Mouse (Mus musculus) left cerebral cortex, postnatal 25 days (tissue): ENCODE measurements around the gene Defb20. TPM values are rescaled to one million over a fixed set of nuclear protein-coding genes. Genes with fewer than 3 reads are reported as not detected.
"Not testable (repeated sequence)": the region's sequence is repeated elsewhere in the genome, so short reads cannot be mapped to it uniquely, and the experiment has no call there.

ENCODE experiments used
- DNase-seq, 2 experiments: peaks; one replicate each; pipeline ENCODE4 v3.0.0; 2022; ENCODE audit warnings: low spot score in 2 of 2, mixed read lengths in 1 of 2
- intact Hi-C: fragments of 180-260 bp; cut with DNase I; formaldehyde crosslinking; loops from one replicate; pipeline ENCODE4 v1.15.1; 2025
- total RNA-seq, 2 experiments: library from RNA; stranded (reverse); gene quantifications; 2 replicates each; pipeline ENCODE4 v1.2.3; 2021

The Defb20 gene
- not detected for total RNA-seq

DNA sequence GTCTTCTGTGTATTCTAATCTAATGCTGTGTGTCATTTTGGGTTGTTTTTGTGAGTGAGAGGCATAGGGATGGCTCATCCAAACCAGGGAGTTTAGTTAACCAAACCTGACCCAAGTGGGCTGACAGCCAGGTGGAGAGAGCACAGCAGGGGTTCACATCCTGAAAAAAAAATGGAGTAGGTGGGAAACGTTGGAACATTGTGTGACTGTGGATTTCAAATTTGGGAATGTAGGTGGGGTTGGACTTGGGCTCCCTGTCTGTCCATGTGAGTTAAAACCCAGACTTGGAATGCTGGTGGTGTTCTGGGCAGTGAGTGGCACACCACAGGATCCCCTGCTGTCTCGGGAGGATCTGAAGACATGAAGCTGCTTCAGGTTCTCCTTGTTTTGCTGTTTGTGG lies at the start of gene Defb20:
Gene Defb20, plus strand, starts transcription at position 301 of the 400 bp plus-strand sequence.
- DNase-seq, result no peak
- intact Hi-C loops, result no loop called here

DNA sequence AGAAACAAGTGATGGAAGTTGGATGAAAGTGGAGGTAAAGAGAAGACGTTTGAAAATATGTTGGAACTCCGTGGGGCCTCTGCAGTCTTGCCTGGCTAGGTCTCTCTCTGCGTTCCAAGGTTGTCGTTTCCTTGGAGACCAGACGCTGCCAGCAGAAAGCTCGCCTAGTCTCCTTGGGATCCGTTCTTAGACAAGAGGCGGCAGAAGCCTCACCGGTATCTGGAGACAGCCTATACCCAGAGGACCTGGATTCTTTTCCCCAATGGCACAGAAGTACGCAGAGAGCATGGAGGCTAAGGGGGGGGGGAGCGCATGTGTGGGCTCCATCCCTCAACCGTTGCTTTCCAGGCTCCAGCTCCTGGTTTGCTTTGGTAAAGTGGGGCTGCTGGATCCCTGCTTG lies 49.4 kb upstream of the Defb20 start:
- intact Hi-C loops, result no loop called here
- DNase-seq, result peak; percentile 56 to 66

DNA sequence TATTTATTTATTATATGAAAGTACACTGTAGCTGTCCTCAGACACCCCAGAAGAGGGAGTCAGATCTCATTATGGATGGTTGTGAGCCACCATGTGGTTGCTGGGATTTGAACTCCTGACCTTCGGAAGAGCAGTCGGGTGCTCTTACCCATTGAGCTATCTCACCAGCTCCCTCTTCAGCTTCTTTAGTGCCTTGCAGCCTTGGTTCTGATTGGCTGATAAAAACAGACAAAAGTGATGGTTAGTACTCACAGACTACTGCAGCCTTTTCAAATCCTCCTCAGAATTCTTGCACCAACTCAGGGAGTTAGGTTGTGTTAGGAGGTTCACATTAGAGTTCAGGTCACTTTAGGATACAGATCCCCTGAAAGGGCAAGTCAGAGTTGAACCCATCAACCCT lies 48.4 kb upstream of the Defb20 start:
- DNase-seq, intact Hi-C loops: not testable (repeated sequence)

DNA sequence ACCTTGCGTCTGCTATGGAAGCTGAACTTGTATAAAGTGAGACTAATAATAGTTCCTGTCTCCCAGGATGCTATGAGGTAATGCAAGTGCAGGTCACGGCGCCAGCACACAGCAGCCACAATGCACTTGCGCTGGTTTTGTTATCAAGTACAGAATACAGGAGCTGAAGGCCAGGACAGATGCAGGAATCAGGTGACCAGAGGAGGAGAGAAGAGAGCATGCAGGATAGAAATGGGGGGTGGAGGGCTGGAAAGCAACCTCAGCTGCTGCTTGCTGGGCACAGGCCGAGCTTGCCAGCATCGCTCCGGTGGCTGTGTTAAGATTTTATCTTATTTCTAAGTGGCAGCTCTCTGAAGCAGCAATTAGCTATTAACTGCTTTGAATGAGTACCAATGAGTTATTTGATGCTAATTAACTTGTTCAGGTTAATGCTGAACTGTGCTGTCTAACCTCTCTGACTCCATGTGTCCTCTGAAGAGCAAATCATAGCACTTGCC lies 40.4 kb upstream of the Defb20 start:
- intact Hi-C loops, result no loop called here
- no peak for DNase-seq

DNA sequence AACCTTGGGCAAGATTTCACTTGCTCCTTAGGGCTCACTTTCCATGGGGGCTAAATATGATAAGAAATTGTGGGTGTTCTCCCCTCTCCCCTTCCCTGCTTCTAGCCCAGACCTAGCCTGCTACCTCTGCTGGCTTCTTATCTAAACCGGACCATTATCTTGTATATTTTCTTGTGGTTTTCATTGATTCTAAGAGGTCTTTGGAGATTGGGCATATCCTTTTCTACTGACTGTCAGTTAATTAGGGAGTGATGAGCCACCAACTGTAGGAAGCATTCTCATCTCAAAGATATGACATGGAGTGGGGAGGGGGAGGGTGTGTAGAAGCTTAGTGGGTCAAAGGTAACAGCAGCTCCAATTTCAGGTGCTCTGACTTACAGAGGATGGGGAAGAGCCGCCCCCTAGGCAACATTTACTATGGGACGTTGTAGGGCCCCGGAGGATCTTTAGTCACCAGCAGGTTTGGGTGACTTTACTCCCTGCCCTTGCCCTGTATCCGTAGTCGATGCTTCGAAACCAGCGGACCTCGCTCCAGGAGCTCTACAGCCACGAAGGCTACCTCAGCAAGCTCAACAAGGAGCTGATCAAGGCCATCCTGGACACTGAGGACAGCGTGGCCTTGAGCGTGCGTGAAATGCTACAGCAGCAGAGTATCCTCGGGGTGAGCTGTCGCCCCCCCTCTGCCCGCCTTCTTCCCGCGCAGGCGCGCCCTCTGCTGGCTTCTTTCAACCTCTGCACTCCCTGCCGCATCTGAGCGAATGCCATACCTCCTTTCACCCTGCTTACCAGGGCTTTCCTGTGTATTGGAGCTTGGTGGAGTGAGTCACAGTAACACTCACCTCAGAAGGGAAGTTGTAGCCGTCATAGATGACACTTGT lies 39.6 kb upstream of the Defb20 start:
- peak; percentile 74 to 83 for DNase-seq
- intact Hi-C loops, result loop anchor here (1.0 kb wide), 1 partner anchor 45 kb away; no protein-coding TSS in a partner anchor

DNA sequence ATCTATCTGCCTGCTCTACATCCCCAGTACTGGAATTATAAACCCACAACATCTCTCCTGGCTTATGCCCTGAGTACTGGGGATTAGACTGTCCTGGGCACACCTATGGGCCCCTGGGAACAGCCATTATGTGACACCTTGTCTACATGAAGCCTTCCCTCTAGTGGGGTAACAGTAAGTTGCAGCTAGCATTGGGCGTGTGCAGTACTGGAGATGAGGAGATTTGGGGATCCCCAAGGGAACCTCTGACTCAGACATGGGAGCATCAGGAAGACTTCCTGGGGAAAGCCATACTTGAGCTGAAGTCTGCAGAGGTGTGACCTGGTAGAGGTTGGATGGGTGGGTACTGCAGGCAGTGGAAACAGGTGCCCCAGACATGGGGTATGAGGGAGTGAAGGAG lies 37.9 kb upstream of the Defb20 start:
- no peak for DNase-seq

DNA sequence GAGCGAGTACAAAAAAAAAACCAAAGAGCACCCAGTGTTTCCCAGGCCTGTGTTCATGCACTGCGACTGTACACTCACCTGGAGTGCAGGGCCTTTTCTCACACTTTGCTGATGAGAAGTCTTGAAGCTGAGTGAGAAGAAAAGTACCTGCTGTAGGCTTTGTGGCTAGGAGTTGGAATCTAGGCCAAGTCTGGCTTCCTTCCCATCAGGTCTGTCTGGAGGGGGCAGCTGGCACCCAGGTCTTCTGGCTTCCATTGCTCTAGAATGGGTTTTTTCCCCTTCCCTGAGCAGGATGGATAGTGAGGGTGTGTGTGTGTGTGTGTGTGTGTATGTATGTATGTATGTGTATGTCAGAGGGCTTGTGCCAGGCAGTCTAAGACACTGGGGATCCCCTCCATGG lies 37.0 kb upstream of the Defb20 start:
- DNase-seq, result no peak
- intact Hi-C loops, result no loop called here

More for the DNA sequence above, 37.9 kb upstream of the Defb20 start:
- intact Hi-C loops, result no loop called here

DNA sequence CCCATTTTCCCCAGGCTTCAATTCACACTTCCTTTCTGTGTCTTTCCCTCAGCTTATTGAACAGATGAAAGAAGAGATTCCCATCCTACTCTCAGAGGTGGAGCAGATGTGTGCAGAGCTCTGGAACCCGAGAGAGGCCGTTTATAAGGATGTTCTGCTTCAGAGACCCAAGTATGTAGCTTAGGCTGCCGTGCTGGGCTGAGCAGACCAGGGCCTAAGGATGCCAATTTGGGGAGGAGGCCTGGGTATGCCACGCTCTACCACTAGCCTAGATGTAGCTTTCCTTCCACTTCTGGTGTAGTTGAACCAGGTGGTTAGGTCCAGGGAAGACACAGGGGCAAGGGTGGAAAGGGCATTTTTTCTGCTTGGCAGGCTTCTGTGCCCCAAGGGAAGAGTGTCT lies 34.5 kb upstream of the Defb20 start:
- no peak for DNase-seq
- intact Hi-C loops, result no loop called here

DNA sequence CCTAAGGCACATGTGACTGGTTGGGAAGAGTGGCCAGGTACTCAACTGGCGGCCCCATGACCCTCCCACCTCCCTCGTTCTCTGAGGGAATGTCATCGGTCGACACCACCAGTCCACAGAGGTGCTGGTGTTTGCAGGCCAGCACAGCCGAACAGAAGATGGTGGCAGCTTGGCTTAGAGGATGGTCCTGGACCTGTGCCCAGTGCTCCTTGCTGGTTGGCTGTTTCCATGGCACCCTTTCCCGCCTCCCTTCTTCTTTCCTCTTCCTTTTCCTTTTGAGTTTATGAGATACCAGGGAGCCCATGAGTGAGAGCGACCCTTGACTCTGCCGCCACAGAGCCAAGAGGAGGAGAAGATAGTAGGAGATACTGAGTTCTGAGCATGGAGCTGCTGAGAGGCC lies 33.6 kb upstream of the Defb20 start:
- intact Hi-C loops, result no loop called here

DNA sequence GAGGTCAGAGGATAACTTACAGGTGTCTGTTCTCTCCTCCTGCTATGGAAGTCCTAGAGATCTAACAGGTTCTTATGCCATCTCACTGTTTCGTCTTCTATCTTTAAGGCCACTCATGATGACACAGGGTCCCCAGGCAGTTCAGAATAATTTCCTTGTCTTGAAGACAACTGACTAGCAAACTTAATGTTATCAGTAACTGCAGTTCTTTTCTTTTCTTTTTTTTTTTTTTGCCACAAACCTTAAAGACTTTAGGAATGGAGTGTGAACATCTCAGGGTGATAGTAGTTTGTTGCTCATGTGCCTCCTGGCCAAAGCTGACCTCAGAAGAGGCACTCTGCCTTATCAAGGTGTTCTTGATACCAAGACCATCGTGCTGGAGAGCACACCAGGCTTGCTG lies 30.2 kb upstream of the Defb20 start:
- DNase-seq, result no peak
- intact Hi-C loops, result no loop called here

More for the DNA sequence above, 33.6 kb upstream of the Defb20 start:
- DNase-seq, result peak; percentile 6 to 21

DNA sequence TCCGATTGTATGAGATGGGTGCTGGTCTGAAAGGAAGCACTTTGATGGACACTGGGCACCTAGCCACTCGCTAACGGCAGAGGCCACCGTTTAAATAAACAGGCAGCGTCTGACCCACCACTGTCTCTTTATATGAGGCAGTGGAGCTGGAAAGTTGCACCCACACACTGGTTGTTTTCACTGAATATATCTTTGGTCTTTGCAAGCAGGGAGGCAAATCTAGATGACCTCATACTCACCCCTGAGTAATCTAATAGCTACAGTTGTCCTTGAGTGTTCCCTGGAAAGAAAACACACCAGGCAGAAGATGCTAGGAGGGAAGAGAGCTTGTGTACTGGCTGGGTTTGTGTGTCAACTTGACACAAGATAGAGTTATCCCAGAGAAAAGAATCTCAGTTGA lies 29.4 kb upstream of the Defb20 start:
- no peak for DNase-seq

DNA sequence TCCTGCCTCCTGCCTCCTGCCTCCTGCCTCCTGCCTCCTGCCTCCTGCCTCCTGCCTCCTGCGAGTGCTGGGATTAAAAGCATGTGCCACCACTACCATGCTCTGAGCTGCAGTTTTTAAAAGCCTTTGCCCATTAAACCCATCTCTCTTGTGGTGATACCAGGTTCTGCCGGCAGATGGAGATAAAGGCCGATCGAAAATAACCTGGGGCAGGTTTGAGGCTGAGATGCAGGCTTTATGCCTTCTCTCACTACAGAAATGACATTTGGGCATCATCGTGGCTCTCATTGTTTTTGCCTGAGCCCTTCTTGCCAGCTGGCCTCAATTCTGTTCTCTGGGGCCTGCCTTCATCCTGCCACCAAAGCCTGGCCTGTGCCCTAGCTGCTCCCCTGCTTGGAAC lies 26.6 kb upstream of the Defb20 start:
- intact Hi-C loops, result loop anchor here (5.0 kb wide), 1 partner anchor 92 kb away; the partner anchor contains the start of gene Defb29

More for the DNA sequence above, 29.4 kb upstream of the Defb20 start:
- intact Hi-C loops, result no loop called here

DNA sequence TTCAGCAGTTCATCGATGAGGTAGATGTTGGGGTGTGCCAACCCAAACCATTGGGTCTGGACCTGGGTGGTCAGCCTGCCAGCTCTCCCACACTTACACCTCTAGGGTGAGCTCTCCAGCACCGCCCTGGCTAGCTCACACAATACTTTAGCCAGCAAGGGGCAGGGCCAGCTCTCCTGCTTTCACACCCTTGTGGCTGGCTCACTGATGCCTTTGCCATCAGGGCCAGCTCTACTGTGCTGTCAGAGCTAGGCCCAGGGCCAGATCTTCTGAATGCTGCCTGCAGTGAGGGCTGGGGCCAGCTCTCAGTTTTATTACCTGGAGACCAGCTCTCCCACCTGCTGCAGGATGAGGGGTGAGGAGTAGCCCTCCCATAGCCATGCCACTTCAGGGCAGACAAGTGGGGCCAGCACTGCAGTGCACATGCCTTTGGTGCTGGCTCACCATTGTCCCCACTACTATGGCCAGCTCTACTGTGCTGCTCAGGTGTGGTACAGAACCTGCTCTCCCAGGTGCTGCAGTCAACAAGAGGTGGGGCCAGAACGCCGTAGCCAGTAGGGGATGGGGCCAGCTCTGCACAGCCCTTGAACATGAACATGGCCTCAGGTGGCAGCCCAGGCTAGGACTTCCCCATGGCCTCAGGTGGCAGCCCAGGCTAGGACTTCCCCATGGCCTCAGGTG lies 24.6 kb upstream of the Defb20 start:
- intact Hi-C loops, result loop anchor here (5.0 kb wide), 1 partner anchor 90 kb away; the partner anchor contains the start of gene Defb29
- DNase-seq, result no peak

More for the DNA sequence above, 26.6 kb upstream of the Defb20 start:
- DNase-seq, result peak; percentile 70 to 71

DNA sequence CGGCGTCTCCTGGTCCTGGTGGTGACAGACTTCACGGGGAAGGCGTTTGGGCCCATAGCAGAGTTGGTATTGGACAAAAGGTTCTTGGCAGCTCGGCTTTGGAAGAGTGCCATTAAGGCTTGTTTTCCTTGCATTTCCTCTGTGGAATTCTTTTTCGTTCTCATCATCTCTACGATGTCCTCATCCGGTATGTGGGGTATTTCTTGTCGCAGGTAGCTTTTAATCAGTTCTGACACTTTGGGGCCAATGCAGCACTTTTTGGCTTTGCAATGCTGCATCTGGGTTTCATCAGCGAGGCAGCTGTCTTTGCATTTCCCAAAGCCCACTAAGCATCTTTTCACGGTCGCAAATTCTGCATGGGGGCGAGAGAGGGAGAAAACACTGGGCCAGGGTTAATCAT lies 17.6 kb upstream of the Defb20 start:
- no peak for DNase-seq

DNA sequence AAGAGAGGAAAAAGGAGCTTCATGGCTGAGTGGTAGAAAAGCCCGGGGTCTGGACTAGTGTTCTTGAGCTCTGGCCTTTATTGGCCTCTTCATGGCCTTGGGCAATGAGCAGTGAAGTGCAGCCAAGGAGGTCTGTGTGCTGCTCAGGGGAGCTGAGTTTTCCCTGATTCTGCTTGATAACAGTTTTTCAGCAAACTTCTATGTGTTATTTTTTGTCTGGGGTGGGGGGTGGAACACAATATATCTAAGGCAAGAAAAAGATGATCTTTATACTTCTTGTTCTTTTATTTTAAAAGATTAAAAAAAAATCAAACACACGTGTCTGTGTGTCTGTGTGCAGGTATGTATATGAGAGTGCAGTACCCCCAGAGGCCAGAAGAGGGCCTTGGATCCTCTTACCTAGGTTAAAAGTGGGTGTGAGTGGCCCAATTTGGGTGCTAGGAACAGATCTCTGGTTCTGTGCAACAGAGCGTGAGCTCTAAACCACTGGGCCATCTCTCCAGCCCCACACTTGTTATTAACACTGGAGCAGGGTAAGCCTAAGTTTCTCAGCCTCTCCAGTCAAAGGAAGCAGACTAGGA lies 12.2 kb upstream of the Defb20 start, which contains the start of gene Defb23:
Gene Defb23, minus strand, starts transcription at position 51 of the 581 bp plus-strand sequence.
- intact Hi-C loops, result no loop called here
- no peak for DNase-seq

More for the DNA sequence above, 17.6 kb upstream of the Defb20 start:
- intact Hi-C loops, result no loop called here

DNA sequence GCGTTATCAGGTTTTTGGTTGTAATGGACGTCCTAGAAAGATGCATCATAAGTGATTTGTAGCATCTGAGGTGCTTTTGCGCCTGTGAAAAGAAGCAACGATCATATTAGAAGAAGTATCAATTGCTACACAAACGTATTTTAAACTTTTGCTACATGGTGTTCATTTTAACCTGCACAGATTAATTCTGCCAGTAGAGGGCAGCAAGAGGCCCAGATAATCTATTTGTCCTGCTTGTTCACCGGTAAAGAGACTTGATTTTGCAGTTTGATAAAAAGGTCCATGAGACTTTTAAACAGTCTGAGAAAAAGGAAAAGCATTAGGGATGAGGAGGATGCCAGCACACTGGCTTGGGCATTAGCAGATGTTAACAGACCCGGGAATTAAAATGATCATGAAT lies 5.9 kb upstream of the Defb20 start:
- DNase-seq, result peak; percentile 63 to 65
- intact Hi-C loops, result no loop called here

DNA sequence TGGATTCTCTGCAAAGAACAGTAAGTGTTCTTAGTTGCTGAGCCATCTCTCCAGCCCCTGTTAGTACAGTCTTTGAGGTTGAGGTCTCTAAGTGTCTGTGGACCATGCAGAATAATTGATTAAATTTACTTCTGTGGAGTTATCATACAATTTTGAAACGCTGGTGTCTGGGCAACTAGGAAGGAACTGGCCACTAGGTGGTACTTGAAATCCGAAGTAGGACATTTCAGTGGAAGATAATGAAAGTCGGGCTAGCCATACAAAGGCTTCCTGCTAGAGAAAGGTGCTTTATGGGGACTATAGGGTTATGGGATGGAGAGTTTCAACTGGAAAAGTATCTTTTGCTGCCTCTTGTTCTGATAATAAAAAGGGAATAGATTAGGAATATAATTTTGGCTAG lies 4.4 kb upstream of the Defb20 start:
- intact Hi-C loops, result loop anchor here (1.0 kb wide), 1 partner anchor 72 kb away; no protein-coding TSS in a partner anchor
- DNase-seq, result no peak

DNA sequence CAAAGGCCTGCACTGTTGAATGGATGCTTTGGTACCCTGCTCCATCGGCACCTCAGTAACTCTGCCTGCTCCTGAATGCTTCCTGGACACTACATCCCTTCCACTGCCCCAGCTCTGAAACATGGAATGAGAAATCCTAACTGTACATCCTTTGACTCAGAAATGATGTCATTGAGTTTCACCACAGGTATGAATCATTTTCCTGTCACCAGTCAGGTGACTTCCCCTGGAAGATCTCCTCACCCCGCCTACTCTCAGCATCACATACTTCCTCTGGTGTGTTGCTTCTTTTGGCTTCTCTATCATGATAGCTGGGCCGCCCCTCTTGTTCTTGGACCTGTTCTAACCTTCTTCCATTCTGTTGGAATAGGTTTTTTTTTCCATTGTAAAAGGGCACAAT lies 4.0 kb downstream of the Defb20 start:
- no peak for DNase-seq
- intact Hi-C loops, result no loop called here

DNA sequence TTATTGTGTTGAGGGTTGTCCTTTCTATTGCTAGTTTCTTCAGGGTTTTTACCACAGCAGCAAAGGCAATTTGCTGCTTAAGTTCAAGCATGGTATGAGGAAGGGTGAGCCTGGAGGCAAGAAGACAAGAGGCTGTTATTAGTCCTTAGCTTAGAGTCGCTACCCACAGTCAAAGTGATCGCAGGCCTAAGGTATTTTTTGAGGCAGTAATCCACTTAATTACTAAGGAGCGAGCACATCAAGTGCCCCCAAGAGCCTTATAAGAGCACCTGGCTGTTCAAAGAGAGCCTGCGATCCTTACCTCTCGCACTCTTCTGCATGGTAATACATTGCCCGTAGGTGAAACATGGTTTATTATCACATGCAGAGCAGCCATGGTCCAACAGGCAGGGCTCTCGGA lies 4.9 kb downstream of the Defb20 start:
- intact Hi-C loops, result no loop called here
- no peak for DNase-seq

DNA sequence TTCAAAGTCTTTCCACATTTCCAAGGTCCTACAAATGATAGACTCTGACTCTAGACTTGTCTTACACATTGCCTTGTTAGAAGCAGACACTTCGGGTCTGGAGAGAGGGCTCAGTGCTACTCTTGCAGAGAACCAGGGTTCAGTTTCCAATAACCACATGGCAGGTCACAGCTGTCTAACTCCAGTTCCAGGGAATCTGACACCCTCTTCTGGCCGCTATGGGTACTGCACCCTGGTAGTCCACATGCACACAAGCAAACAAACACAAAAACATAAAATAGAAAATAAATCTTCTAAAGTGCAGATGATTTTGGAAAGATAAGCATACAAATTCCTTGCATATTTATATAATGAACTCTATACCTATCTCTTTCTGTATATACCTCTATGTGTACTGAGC lies 10.2 kb downstream of the Defb20 start:
- DNase-seq, result no peak
- intact Hi-C loops, result no loop called here
